Mouse (Mus musculus) gastrocnemius, adult 2 months (tissue): ENCODE measurements around the gene 1300017J02Rik. TPM values are rescaled to one million over a fixed set of nuclear protein-coding genes. Genes with fewer than 3 reads are reported as not detected.

Experiments used
- DNase-seq: peaks from one replicate; pipeline ENCODE4 v3.0.0; 2022
- H3K27ac ChIP-seq: fragments of 200-600 bp; 2 replicates; pipeline ENCODE4 v1.8.1; 2022; ENCODE audit warnings: mild to moderate bottlenecking
- H3K4me3 ChIP-seq: fragments of 200-600 bp; 2 replicates; pipeline ENCODE4 v1.8.1; 2022; ENCODE audit warnings: mild to moderate bottlenecking, moderate library complexity
- CTCF ChIP-seq: fragments of 200-600 bp; IDR thresholded peaks from 2 replicates; pipeline ENCODE4 v1.8.1; 2022; ENCODE audit warnings: antibody characterized with exemption, mild to moderate bottlenecking, moderate library complexity
- intact Hi-C: fragments of 180-260 bp; cut with DNase I; formaldehyde crosslinking; loops from one replicate; pipeline ENCODE4 v1.15.1; 2025
- total RNA-seq, 2 experiments: library from RNA; stranded (reverse); gene quantifications; 2 replicates each; pipeline ENCODE4 v1.2.3; 2021

The 1300017J02Rik gene
- total RNA-seq, 2 experiments from 2014 or later, result not detected

DNA sequence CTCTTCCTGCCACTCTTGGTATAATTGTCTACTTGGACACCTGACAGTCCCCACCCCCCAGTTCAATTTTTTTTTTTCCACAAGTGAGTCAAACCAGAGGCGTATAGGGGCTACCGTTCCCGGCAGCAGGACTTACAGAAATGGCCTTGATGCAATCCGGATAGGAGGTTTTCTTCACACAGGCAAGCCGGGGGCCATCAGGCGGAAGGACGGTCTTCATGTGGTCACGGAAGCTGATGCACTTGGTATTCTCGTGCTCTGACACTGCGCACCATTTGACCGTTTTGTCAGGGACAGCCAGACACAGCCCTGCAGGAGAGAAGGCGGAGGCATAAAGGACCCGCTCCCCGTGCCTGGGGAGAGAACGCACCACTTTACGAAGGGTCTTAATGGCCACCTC, 77.1 kb downstream of the 1300017J02Rik start:
- intact Hi-C loops, result no loop called here
- no peak for DNase-seq
- TF ChIP-seq CTCF, result no peak
- Histone ChIP-seq H3K27ac (no peak overlapping the region), H3K4me3 (no peak overlapping the region)

DNA sequence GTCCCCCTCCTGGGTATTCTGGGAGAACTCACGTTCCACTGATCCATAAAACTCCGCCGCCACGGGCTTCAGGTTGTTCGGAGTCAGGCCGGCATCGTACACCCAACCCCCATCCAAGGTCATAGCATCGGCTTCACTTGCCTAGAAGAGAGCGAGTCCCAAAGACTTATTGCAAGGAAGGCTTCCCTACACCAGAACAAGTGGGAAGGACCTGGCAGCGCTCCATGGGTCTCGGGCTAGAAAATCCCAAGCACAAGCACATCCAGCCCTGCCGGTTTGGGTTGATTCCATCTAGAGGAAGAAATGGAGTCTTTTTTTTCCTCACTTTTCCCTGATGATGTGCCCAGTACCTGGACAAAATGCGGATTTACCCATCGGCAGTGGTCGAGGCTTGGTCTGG, 78.1 kb downstream of the 1300017J02Rik start:
- intact Hi-C loops, result no loop called here
- DNase-seq, result peak; percentile 34
- Histone ChIP-seq H3K4me3 (no peak overlapping the region), H3K27ac (no peak overlapping the region)
- no peak for TF ChIP-seq CTCF

GRCm38 (mm10) chr9:103225464-103225863, 79.4 kb downstream of the 1300017J02Rik start:
- intact Hi-C loops, result no loop called here
- peak; percentile 24 for DNase-seq
- no peak overlapping the region for H3K4me3 ChIP-seq
- no peak overlapping the region for H3K27ac ChIP-seq
- TF ChIP-seq CTCF, result peak; percentile 45

- no peak overlapping the region for H3K27ac ChIP-seq
- TF ChIP-seq CTCF, result no peak
- no peak overlapping the region for H3K4me3 ChIP-seq
- intact Hi-C loops, result no loop called here
- no peak for DNase-seq
Observed at GRCm38 (mm10) chr9:103224721-103225120, 80.2 kb downstream of the 1300017J02Rik start.

DNA sequence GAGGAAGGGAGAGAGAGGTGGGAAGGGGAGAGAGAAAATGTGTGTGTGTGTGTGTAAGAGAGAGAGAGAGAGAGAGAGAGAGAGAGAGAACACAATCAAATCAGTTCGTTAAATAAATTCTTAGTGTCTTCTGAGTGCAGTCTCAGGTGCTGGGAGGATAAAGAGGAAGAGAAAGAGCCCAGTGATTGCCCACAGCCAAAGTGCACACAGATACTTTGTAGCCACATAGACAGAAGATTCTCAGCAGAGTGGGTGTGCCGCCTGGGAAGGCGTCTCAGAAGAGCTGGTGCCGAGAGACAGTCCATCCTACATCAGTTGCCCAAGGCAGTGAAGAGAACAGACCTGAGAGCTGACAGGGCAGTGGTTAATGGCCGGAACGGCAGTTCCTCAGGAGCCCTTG, 90.6 kb downstream of the 1300017J02Rik start:
- no peak for TF ChIP-seq CTCF
- no peak for DNase-seq
- no peak overlapping the region for H3K4me3 ChIP-seq
- intact Hi-C loops, result no loop called here
- no peak overlapping the region for H3K27ac ChIP-seq

DNA sequence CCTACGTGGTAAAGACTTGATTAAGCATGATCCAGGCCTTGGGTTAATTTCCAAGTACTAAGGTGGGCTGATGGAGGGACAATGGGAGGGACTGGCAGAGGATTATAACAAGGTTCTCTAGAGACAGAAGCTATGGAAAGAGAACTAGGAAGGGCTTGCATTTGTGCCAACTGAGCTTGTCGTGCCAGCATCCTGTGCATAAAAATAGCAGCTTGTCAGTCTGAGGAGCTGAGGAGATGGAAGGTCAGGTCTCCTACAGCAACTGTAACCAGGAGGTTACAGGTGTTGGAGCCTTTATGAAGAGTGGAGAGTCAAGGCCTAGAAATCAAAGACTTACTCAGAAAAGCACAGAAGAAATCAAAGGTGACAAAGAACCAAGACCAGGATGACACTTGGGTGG, 91.3 kb downstream of the 1300017J02Rik start:
- intact Hi-C loops, result no loop called here
- H3K27ac ChIP-seq, result no peak overlapping the region; the same call in 1 of the 2 replicates
- DNase-seq, result peak; percentile 55
- no peak overlapping the region for H3K4me3 ChIP-seq
- no peak for TF ChIP-seq CTCF

DNA sequence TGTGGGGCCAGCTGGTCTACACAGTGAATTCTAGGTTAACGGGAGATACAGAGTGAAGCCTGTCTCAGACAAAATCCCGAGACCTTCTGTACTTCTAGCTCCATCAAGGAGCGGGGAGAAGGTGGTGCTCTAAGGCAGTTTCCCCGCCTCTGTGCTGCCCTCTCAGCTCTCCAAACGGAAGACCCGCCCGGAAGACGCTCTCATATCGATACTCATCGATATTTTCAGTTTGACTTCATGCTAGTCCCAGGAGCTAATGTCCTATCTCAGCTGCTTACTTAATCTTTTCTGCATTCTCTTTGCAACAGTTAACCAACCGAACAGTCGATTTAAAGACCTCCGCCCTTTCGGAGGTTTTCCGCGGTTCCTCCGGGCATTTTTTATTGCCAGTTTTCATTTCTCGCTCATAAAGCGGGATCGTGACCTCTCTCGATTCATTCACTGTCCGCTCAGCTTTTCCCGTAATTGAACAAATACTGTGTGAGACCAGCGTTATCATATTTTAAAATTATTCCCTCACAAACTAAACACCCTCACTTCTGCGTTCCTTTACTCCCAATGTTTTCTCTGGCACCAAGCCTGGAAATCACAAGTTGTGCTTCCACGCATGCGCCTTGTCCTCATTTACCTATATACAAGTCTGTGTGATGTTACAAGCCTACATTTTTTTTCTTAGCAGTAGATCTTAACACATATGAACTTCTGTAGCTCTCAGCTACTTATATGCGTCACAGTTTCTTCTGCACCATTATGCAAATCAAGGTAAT, 92.0 kb downstream of the 1300017J02Rik start:
- TF ChIP-seq CTCF, result no peak
- intact Hi-C loops, result no loop called here
- Histone ChIP-seq H3K4me3 (peak overlapping the region; percentile 63), H3K27ac (no peak overlapping the region)
- DNase-seq, result no peak

DNA sequence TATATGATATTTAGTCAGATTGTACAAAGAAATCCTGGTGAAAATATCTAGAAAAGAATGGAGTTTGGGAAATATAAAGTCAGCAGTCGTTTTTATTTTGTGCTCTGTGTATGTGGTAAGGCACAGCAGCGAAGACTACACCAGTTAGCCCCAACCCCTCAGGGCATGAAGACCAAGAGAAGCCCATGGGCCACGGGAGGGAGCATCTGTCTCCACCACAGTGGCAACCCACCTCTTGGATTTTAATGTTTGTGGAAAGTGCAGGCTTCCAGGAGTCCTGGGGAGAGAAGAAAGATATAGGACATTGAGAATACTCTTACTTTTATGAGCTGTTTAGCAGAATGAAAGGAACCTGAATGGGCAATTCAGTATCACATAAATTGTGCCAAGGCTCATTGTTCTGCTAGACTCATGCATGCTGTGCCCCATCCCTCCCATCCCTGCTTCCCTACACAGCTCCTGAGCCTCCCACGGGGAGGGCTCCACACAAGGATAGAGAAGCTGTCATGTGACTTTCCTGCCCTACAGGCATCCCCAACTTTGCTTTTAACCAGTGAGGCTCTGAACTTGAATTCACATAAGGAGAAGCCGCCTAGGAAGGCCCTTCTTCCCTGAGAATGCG, 96.0 kb downstream of the 1300017J02Rik start:
- Histone ChIP-seq H3K4me3 (no peak overlapping the region), H3K27ac (no peak overlapping the region)
- intact Hi-C loops, result loop anchor here (1.0 to 10.0 kb wide), 2 partner anchors 93 to 114 kb away; no protein-coding TSS in a partner anchor
- no peak for DNase-seq
- no peak for TF ChIP-seq CTCF

GRCm38 (mm10) chr9:103207846-103208245, 97.0 kb downstream of the 1300017J02Rik start:
- no peak; the same call in 1 of the 2 replicates for TF ChIP-seq CTCF

GRCm38 (mm10) chr9:103205786-103206185, 99.1 kb downstream of the 1300017J02Rik start:
- H3K4me3 ChIP-seq, result no peak overlapping the region
- intact Hi-C loops, result loop anchor here (10.0 kb wide), 1 partner anchor 111 kb away; no protein-coding TSS in a partner anchor
- no peak for DNase-seq
- TF ChIP-seq CTCF, result no peak
- no peak overlapping the region for H3K27ac ChIP-seq

More at GRCm38 (mm10) chr9:103207846-103208245, 97.0 kb downstream of the 1300017J02Rik start:
- intact Hi-C loops, result loop anchor here (1.0 to 10.0 kb wide), 2 partner anchors 94 to 113 kb away; no protein-coding TSS in a partner anchor
- peak overlapping the region; percentile 56 for H3K4me3 ChIP-seq
- peak; percentile 76 for DNase-seq
- H3K27ac ChIP-seq, result no peak overlapping the region

- TF ChIP-seq CTCF, result no peak
- H3K27ac ChIP-seq, result peak within 1 kb of the TSS; percentile 86
- intact Hi-C loops, result loop anchor here (10.0 kb wide), 1 partner anchor 107 kb away; no protein-coding TSS in a partner anchor
- DNase-seq, result peak; percentile 95
- peak within 1 kb of the TSS; percentile 97 for H3K4me3 ChIP-seq
Observed at GRCm38 (mm10) chr9:103201561-103202260, 103.2 kb downstream of the 1300017J02Rik start, which contains the start of gene Srprb. TSS of gene Srprb (minus strand) at chr9:103202137.

Other genes starting within 250 kb of the 1300017J02Rik start
- 1 to 10 TPM; 1.1 to 1.2 TPM for gene Rab6b, start 193.3 kb downstream of the 1300017J02Rik start, total RNA-seq
- gene Srprb, start 102.9 kb downstream of the 1300017J02Rik start, total RNA-seq, result 10 to 100 TPM; 16.2 to 18.2 TPM
- gene Gm20425, start 74.8 kb downstream of the 1300017J02Rik start, total RNA-seq, result 1 to 10 TPM; 1.7 to 3.5 TPM
- 10 to 100 TPM in 1 of 2 experiments, 1 to 10 TPM in 1; 5.3 to 11.5 TPM for gene Trf, start 74.6 kb downstream of the 1300017J02Rik start, total RNA-seq
- 1 to 10 TPM; 6.1 to 6.7 TPM for gene Topbp1, start 133 bp upstream of the 1300017J02Rik start, total RNA-seq
- 100 to 1,000 TPM; 186 to 246 TPM for gene Cdv3, start 60.8 kb upstream of the 1300017J02Rik start, total RNA-seq
- under 1 TPM in 1 of 2 experiments, not detected in 1; 0.42 TPM for gene Bfsp2, start 175.3 kb upstream of the 1300017J02Rik start, total RNA-seq